Mouse (Mus musculus): ENCODE results near the gene Efr3b. TPM values are rescaled to one million over a fixed set of nuclear protein-coding genes. Genes with fewer than 3 reads are reported as not detected.

The Efr3b gene
- total and polyA plus RNA-seq, 2 experiments from 2014 or later = 29.0 to 159 TPM

- WGBS = 57% methylated on average over 9 of the region's 9 CpGs
- no peak for ATAC-seq
- H3K36me3 ChIP-seq (ENCODE audit: insufficient read depth, low read length) = peaks cover 67% of the 10 kb centered on the region
These were observed 70.3 kb downstream of the Efr3b start for GRCm38 (mm10) chr12:3968380-3968779.

GRCm38 (mm10) chr12:3967196-3967595 is 71.5 kb downstream of the Efr3b start:
- peaks cover 65% of the 10 kb centered on the region for H3K36me3 ChIP-seq (ENCODE audit: insufficient read depth, low read length)
- no peak overlapping the region for H3K27ac ChIP-seq
- WGBS = 92% methylated on average over 4 of the region's 4 CpGs
- no peaks in the 10 kb centered on the region for H3K27me3 ChIP-seq (ENCODE audit: insufficient read depth, low read length)
- H3K9ac ChIP-seq (replicated peaks; ENCODE audit: low read length) = no peak overlapping the region
- TF ChIP-seq CTCF (IDR thresholded peaks at IDR 0.05; ENCODE audit: low read depth) = no peak
- DNase-seq (ENCODE audit: low spot score) (no peak), ATAC-seq (no peak)
- no peak overlapping the region for H3K4me3 ChIP-seq (ENCODE audit: low read length)
- no peaks in the 10 kb centered on the region for H3K4me1 ChIP-seq (ENCODE audit: insufficient read depth, low read length)
- no peak overlapping the region for H3K4me2 ChIP-seq (ENCODE audit: low read depth, low read length)
- H3K9me3 ChIP-seq (ENCODE audit: low read length) = no peaks in the 10 kb centered on the region

More at GRCm38 (mm10) chr12:3968380-3968779, 70.3 kb downstream of the Efr3b start:
- no peak overlapping the region for H3K27ac ChIP-seq
- H3K9ac ChIP-seq (replicated peaks; ENCODE audit: low read length) = no peak overlapping the region
- no peak for DNase-seq (ENCODE audit: low spot score)
- H3K4me3 ChIP-seq (ENCODE audit: low read length) = no peak overlapping the region
- no peak overlapping the region for H3K4me2 ChIP-seq (ENCODE audit: low read depth, low read length)
- no peaks in the 10 kb centered on the region for H3K4me1 ChIP-seq (ENCODE audit: insufficient read depth, low read length)
- H3K27me3 ChIP-seq (ENCODE audit: insufficient read depth, low read length) = no peaks in the 10 kb centered on the region
- no peaks in the 10 kb centered on the region for H3K9me3 ChIP-seq (ENCODE audit: low read length)
- no peak for TF ChIP-seq CTCF (IDR thresholded peaks at IDR 0.05; ENCODE audit: low read depth)

GRCm38 (mm10) chr12:3960553-3960952 is 78.2 kb downstream of the Efr3b start:
- peak overlapping the region; percentile 95 for H3K27ac ChIP-seq
- H3K27me3 ChIP-seq (ENCODE audit: insufficient read depth, low read length) = peaks cover 8% of the 10 kb centered on the region; the same call in 1 of the 2 replicates
- H3K4me3 ChIP-seq (ENCODE audit: low read length) = peak overlapping the region; percentile 53
- H3K9me3 ChIP-seq (ENCODE audit: low read length) = no peaks in the 10 kb centered on the region
- H3K4me1 ChIP-seq (ENCODE audit: insufficient read depth, low read length) = peaks cover 7% of the 10 kb centered on the region; the same call in 1 of the 2 replicates
- peaks cover 9% of the 10 kb centered on the region for H3K36me3 ChIP-seq (ENCODE audit: insufficient read depth, low read length)
- peak overlapping the region; percentile 76 for H3K9ac ChIP-seq (replicated peaks; ENCODE audit: low read length)
- DNase-seq (ENCODE audit: low spot score) (peak; percentile 39), ATAC-seq (no peak)
- 52% methylated on average over 4 of the region's 4 CpGs for WGBS
- H3K4me2 ChIP-seq (ENCODE audit: low read depth, low read length) = peak overlapping the region; percentile 75
- TF ChIP-seq CTCF (IDR thresholded peaks at IDR 0.05; ENCODE audit: low read depth) = peak; percentile 31

- Histone ChIP-seq H3K36me3 (ENCODE audit: insufficient read depth, low read length) (peaks cover 7% of the 10 kb centered on the region), H3K27me3 (ENCODE audit: insufficient read depth, low read length) (peaks cover 9% of the 10 kb centered on the region; the same call in 1 of the 2 replicates), H3K4me2 (ENCODE audit: low read depth, low read length) (peak overlapping the region; percentile 75), H3K27ac (peak overlapping the region; percentile 95), H3K9ac (replicated peaks; ENCODE audit: low read length) (peak overlapping the region; percentile 76), H3K4me3 (ENCODE audit: low read length) (peak overlapping the region; percentile 53), H3K4me1 (ENCODE audit: insufficient read depth, low read length) (peaks cover 7% of the 10 kb centered on the region; the same call in 1 of the 2 replicates), H3K9me3 (ENCODE audit: low read length) (no peaks in the 10 kb centered on the region)
- peak; percentile 97 for DNase-seq (ENCODE audit: low spot score)
- ATAC-seq = peak; percentile 97
- 0 out of 2 replicates have a peak, but pooled peaks have one; percentile 5 for TF ChIP-seq CTCF (IDR thresholded peaks at IDR 0.05; ENCODE audit: low read depth)
- 2% methylated on average over 53 of the region's 53 CpGs for WGBS
These were observed 78.7 kb downstream of the Efr3b start for GRCm38 (mm10) chr12:3959791-3960543.

GRCm38 (mm10) chr12:3956351-3956750 is 82.4 kb downstream of the Efr3b start:
- no peak overlapping the region for H3K4me2 ChIP-seq (ENCODE audit: low read depth, low read length)
- peaks cover 19% of the 10 kb centered on the region; the same call in 1 of the 2 replicates for H3K27me3 ChIP-seq (ENCODE audit: insufficient read depth, low read length)
- no peak overlapping the region for H3K4me3 ChIP-seq (ENCODE audit: low read length)
- no peaks in the 10 kb centered on the region for H3K36me3 ChIP-seq (ENCODE audit: insufficient read depth, low read length)
- WGBS = 21% methylated on average over 3 of the region's 3 CpGs
- H3K4me1 ChIP-seq (ENCODE audit: insufficient read depth, low read length) = peaks cover 7% of the 10 kb centered on the region; the same call in 1 of the 2 replicates
- TF ChIP-seq CTCF (IDR thresholded peaks at IDR 0.05; ENCODE audit: low read depth) = peak; percentile 64
- DNase-seq (ENCODE audit: low spot score) = peak; percentile 68
- no peak overlapping the region for H3K27ac ChIP-seq
- no peak for ATAC-seq
- no peak overlapping the region for H3K9ac ChIP-seq (replicated peaks; ENCODE audit: low read length)
- H3K9me3 ChIP-seq (ENCODE audit: low read length) = no peaks in the 10 kb centered on the region

GRCm38 (mm10) chr12:3955371-3955770 is 83.3 kb downstream of the Efr3b start:
- Histone ChIP-seq H3K4me1 (ENCODE audit: insufficient read depth, low read length) (peaks cover 3% of the 10 kb centered on the region; the same call in 1 of the 2 replicates), H3K36me3 (ENCODE audit: insufficient read depth, low read length) (no peaks in the 10 kb centered on the region), H3K9me3 (ENCODE audit: low read length) (no peaks in the 10 kb centered on the region), H3K9ac (replicated peaks; ENCODE audit: low read length) (no peak overlapping the region), H3K27me3 (ENCODE audit: insufficient read depth, low read length) (peaks cover 19% of the 10 kb centered on the region; the same call in 1 of the 2 replicates), H3K4me3 (ENCODE audit: low read length) (no peak overlapping the region), H3K4me2 (ENCODE audit: low read depth, low read length) (no peak overlapping the region), H3K27ac (no peak overlapping the region)
- 31% methylated on average over 10 of the region's 10 CpGs for WGBS
- peak; percentile 19 for DNase-seq (ENCODE audit: low spot score)
- TF ChIP-seq CTCF (IDR thresholded peaks at IDR 0.05; ENCODE audit: low read depth) = no peak
- ATAC-seq = no peak

- ATAC-seq = no peak
- Histone ChIP-seq H3K9me3 (ENCODE audit: low read length) (no peaks in the 10 kb centered on the region), H3K9ac (replicated peaks; ENCODE audit: low read length) (no peak within 1 kb of the TSS), H3K4me1 (ENCODE audit: insufficient read depth, low read length) (no peaks in the 10 kb centered on the region), H3K27me3 (ENCODE audit: insufficient read depth, low read length) (peaks cover 19% of the 10 kb centered on the region; the same call in 1 of the 2 replicates), H3K4me3 (ENCODE audit: low read length) (no peak within 1 kb of the TSS), H3K36me3 (ENCODE audit: insufficient read depth, low read length) (no peaks in the 10 kb centered on the region), H3K27ac (no peak within 1 kb of the TSS), H3K4me2 (ENCODE audit: low read depth, low read length) (peak within 1 kb of the TSS; percentile 28; the same call in 1 of the 2 replicates)
- DNase-seq (ENCODE audit: low spot score) = no peak
- no peak for TF ChIP-seq CTCF (IDR thresholded peaks at IDR 0.05; ENCODE audit: low read depth)
- 17% methylated on average over 22 of the region's 22 CpGs for WGBS
These were observed 84.1 kb downstream of the Efr3b start, which contains the start of gene Pomc for GRCm38 (mm10) chr12:3954651-3955050. TSS of gene Pomc (plus strand) at chr12:3954951.
